Mouse (Mus musculus) cerebellum, postnatal 10 days (tissue): ENCODE data around the gene March4.

ENCODE experiments used
- DNase-seq, 2 experiments: peaks; one replicate each; pipeline ENCODE4 v3.0.0; 2021; ENCODE audit warnings: mixed read lengths in 2 of 2

Gene March4

DNA sequence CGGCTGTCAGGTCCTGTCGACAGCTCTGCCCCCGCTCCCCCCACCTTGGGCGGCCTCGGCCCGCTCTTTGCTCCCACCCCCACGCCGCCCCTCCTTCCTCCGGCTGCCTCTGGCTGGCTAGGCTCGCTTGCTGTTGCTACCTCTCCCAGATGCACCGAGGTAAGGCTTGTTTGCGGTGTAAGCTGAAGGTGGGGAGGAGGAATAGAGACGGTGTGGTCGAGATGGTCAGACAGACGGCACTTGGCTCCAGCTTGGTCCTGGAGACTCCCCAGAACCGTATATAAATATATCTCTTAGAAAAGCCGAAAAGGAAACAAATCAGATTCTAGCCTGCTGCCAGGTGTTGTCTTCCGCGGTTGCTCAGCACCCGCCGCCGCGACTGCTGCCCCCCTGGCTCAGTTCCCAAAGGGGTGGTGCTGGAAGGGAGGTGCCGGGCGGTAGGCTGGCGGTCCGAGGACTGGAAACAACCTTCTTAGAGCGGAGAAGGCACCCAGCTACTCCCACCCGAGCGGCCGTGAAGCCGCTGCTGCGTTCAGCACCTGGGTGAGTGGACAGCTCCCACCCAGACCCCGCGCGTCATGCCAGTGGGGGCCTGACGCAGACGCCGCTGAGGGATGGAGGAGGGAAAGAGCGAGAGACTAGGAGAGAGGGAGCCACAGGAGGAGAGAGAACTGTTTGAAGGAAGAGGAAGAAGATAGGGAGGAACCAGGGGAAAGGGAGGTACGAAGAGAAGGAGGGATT is at the start of gene March4:
Gene March4, minus strand, starts transcription at position 320 of the 741 bp plus-strand sequence.
- DNase-seq: peak; percentile 95 to 96

DNA sequence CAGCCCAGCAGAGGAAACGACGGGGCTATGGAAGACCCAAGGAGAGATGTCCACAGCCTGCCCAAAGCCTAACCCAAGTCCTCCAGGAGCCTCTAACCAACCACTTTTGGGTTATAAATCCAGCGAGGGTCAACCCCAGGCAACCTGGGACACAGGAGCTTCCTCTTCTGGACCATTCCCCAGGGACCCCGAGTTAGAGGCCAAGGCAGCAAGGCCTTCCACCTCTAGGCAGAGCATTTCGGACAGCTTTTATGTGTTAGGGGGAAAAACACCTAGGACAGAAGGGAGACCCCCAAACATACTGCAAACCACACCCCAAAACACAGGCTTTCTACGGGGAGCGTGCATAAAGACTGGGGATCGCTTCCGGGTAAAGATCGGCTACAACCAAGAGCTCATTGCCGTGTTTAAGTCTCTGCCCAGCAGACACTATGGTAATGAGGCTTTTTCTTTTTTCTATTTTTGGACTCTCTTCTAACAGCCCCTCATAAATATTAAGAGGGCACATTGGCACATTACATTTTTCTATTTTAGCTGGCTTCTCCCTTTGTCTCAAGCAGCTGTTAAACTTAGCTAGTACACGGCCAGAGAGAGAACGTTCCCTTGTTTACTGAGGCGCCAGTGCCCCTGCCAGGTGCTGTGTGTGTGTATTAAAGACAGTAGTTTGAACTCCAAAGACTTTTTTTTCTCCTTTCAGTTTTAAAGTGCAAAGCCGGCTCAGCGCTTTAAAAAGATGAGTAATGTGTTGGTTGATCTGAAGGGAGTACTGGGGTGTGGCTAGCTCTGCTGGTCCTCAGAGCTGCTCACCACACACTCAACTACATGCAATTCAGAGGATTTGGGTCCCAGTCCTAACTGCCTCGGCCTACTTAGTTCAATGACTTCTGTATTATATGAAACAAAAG is 49.5 kb upstream of the March4 start:
- DNase-seq: no peak

DNA sequence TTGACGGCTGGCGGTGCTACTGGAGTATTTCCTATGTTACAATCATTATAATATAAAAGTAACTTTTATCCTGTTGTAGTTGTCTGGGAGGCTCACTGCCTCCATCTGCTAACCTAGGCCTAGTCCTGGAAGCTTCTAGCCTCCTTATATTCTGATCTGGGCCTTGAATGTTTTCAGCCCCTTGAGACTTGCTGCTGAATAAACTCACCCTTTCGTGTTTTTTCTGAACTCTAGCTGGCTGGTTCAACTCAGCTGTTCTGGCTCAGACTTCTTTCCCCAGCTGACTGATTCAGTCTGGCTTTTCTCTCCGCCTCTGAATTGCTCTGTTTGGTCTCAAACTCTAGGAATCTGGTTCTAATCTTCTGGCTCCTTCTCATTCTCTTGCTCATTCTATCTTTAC is 47.2 kb upstream of the March4 start:
- no peak for DNase-seq

DNA sequence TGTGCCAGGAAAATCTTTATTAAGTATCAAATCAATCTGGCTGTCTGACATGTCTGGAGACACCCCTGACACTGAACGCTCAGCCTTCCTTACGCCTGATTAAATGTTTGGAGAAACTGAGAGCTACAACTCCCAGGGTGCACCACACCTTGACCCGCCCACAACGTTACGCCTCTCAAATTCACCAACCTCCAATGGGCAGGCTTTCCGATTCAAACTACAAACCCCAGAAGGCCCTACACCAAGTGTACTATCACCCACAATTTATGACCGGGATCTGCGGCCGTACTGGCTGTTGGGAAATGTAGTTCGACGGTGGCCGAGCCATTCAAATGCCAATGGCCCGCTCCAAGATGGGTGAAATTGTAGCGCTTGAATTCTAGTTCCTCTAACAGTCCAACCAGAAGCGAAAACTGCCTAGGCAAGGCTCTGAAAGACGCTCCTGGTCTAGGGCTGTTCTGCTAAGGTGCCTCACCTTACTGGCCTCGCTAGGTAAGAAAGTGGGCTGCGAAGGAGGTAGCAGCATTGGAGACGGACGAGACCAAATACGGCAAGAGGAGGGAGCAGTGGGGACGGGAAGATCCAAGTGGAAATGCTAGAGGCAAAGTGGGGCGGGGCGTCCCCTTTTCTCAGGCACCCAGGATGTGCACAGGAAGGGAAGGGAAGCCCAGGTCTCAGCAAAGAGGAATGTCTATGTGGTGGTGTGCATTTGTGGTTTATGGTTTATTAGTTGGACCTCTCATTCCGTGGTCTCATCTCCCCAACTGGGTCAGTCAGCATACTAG is 46.4 kb upstream of the March4 start, which contains the start of gene Smarcal1:
Gene Smarcal1, plus strand, starts transcription at position 305 of the 785 bp plus-strand sequence.
- DNase-seq: peak; percentile 94 to 96

DNA sequence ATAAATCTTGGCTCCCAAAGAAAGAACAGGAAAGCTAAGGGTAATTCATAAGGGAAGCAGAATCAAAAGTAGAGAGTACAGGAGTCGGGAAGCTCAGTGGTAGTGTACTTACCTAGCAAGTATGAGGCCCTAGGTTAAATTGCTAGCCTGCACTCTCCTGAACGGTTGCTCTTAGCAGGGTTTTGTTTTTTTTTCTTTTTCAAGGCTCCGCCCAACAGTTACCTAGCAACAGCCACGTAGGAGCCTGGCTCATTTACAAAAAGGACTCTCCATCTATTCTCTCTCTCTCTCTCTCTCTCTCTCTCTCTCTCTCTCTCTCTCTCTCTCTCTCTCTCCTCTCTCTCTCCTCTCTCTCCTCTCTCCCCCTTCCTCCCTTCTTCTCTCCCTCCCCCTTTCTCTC is 42.1 kb upstream of the March4 start:
- peak in 1 of 2 experiments; percentile 43 for DNase-seq

DNA sequence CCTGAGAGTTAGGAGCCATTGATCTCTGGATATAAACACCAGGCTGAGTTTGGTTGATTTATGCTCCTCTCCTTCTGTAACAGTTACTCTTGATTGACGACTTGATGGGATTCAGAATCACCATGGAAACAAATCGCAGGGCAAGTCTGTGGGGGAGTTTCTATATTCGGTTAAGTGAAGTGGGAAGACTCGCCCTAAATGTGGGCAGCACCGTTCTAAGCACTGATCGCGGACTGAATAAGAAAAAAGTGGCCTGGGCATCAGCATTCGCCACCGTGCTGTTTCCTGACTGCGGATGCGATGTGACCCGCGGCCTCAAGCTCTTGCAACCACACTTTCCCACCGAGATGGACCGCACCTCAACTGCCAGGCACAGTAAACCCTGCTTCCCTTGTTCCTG is 41.6 kb upstream of the March4 start:
- no peak for DNase-seq

DNA sequence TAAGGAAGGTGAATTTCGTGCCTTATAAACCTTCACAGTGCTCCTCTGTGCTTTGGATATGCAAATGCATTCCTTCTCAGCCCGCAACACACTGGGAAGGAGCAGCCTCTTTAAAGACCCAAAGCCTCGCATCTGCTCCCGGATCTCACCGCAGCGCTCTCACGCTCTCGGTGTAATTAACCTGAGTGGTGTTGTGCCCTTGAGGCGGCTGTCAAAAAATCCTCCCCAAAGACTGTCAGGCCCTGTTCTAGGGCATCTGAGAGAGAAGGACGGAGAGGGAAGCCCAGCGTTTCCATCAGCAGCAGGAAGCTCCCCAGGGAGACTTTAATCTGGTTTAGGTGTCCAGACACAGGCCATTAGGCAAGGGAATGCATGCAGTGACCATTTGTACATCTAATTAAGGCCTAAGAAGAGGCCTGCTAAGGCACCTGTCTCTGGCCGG is 40.8 kb upstream of the March4 start:
- no peak for DNase-seq

DNA sequence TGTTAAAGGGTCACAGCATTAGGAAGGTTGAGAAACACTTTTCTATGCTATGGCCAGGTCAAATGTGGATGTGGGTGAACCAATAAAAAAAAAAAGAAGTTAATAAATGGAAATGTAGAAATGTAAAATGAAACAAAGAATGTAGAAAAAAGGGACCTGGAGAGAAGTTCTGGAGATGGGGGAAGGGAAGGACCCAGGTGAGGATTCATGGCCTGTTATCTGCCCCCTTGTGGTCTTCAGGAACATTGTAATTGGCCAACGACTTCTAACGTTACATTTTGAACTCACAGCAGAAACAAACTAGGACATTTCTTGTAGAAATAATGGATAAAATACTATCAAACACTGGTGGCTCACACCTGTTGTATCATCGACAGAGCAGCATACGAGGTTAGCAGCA is 38.4 kb upstream of the March4 start:
- peak; percentile 49 to 60 for DNase-seq

DNA sequence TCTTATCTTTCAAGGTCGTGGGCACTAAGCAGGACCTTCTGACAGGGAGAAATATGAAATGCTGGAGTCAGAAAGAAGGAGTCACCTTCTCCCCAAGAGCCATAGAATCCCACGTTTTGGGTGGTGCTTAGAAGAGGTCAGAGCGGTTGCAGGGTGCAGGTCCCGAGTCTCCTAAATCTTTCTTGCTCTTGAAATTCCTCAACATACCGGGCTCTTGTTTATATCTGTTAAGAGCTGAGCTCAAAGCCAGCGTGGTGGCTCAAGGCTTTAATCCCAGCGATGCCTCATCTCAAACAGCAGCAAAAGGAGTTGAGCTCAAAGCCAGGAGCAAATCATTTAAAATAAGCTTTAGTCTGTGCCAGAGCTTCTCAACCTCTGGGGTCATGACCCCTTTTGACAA is 37.9 kb upstream of the March4 start:
- no peak for DNase-seq

DNA sequence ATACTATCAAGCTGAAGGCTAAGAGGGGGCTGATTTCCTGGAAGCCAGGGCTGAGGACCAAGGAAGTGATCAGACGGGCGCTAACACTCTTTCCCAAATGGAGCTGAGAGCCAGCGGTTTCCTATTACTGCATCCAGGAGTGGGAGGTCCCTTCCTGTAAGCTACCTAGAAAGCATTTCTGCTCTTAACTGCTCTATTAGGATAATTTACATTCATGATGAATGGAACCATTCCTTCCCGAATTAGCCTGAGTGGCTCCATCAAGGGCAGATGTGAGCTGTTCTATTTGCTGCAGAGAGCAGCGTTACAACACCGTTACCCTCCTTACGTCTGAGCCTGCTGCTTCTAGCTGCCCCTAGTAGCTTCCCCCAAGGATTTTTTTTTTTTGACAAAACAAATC is 37.3 kb upstream of the March4 start:
- no peak for DNase-seq

DNA sequence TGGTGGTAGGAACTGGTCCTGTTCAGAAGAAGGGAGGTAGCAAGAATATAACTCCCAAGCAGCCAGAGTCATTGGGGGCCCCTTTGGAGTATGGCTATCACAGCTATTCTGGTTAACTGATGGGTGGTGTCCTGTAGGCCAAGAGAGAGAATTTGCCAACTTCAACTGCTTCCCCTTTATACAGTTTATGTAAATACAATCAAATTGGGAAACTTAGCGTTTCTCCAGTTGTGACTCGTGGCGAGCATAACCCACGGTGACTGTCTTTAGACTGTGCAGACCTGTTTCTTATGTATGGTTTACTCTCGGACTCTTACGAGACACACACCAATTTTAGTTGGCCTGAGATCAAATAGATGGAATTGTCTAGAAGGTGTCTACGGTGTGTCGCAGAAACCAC is 32.0 kb upstream of the March4 start:
- DNase-seq: no peak

DNA sequence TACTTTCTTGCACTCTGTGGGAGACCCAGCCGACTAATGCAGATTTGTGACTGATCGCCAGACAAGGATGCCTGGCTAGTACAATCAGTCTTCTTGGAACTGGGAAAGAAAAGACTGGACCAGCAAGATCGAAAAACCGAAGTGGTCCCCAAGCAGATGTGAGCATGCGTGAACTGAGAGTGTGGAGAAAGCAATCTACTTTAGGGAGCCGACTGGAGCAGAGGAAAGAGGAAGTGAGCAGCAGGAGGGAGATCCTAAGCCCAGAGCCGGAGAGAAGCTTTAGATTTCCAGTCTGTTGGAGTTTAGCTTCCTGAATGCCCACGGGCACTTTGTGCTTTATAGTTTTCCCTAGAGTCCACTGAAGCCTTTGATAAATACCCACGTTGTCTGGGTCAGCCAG is 30.3 kb upstream of the March4 start:
- no peak for DNase-seq

DNA sequence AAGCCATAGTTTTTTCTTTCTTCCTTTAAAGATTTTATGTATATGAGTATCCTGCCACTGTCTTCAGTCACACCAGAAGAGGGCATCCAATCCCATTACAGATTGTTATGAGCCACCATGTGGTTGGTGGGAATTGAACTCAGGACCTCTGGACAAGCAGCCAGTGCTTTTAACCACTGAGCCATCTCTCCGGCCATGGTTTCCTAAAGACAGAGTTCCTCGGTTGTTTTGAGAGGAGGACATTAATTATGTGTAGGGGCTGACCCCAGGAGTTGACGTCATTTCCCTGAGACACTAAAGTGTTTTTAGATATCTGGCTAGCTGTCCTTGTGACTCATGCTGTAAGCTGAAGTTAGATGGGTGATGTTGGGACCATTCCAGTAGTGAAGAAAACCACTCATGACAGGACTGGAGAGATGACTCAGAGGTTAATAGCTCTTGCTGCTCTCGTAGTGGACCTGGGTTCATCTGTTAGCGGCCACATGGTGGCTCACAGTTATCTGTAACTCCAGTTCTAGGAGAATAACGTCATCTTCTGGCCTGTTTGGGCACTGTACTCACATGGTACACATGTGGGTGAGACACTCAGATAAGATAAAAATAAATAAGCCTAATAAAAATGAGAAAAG is 27.7 kb upstream of the March4 start:
- DNase-seq: no peak

DNA sequence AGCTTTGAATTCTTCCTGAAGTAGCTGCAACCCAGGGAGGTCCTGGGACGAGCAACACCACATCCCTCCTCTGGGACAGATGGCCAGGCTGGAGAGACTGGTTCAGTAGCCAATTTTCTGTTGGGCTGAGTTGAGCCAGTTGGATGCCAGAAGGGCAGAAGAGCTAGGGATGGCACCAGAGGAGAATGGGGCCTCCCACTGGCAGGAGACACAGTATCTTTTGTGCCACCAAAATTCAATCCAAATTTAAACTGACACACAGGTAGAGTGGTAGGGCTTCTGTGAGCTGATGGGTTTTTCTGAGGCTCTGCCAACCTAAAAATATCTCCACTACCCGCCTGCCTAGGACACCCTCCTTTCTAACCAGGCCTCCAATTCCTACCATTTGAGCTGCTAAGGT is 21.9 kb upstream of the March4 start:
- peak; percentile 61 to 76 for DNase-seq

DNA sequence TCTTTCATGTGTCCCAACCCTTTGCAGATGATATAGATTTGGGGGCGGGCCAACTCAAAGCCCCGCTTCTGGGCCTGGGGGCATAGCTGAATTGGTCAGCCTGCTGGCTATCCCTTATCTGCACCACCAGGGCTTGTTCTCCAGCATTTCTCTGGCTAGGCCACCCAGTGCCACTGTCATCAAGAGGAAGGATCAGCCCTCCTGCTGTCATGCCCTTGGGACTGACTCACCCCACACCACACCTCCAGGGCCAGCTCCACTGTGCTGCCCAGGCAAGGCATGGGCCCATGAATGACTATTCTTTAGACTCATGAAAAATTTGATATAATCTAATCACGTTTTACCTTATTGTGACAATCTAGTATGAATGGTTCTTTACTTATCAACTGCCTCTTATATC is 19.7 kb upstream of the March4 start:
- DNase-seq: no peak

DNA sequence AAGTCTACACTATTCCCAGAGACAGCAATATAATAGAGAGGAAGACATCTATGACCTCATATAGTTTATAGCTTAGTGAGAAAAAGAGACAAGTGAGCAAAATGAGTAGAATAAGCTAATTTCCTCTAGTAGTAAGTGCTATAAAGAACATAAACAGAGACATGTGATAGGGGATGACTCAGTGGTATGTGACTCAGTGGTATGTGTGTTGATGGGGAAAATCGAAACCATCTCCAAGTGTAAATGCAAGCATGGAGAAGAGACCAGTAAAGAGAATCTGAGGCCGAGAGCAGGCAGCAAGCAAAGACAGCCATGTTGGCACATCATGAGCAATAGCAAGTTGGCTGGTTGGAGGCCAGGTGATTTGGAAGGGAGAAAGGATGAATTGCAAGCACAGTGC is 13.6 kb upstream of the March4 start:
- no peak for DNase-seq

DNA sequence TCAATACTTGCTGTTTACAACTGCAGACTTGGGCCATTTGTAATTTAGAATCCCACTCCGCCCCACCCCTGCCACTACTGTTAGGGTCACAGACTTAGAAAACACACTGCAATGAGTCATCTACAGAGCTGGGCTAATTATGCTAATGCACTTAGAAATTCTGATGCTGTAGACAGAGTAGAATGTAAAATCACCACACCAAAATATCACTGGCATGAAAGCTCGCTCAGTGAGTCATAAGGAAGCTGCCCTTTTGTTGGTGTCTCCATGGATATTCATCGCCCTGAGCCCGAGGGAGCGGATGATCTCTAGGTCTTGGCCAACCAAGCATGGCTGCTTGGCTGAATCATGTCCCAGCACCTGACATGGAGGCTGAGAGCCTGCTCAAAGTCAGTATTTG is 1.5 kb upstream of the March4 start:
- DNase-seq: peak; percentile 18 to 26

DNA sequence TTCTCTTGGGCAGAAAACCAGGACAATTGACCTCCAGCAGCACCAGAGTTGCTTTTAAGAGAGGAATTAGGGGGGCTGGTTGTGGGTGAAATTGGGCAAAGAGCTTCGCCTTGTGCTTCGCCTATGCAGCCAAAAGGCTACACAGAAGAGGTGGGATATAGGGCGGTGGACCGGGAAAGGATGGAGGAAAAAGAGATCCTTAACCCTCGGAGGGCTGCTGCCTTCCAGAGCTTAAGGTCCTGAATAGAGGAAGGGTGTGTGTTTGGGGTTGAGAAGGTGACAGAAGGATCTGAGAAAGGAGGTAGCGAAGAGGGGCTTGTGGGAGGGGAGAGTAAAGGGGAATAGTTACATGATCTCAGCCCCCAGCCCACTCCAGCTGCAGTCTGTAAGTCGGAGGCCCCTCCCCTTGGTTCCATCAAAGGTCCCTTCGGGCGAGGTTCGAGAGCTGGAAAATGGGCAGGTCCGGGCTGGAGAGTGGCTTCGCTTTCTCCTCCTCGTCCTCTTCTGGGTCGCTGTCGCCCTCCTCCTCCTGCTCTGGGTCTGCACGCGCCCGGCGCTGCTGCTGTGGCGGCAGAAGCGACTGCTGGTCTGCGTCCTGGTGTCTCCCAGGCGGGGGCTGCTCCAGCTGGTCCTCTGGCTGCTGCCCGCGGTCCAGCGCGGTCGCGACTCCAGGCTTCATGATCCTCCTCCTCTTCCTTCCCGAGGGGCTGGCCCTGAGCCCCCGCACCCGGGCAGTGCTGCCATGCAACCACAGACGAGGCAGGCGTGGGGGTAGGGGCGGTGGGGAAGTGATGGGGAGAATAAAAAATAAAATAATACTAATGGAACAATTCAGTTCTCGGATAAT is 782 bp downstream of the March4 start:
- peak; percentile 79 to 83 for DNase-seq

DNA sequence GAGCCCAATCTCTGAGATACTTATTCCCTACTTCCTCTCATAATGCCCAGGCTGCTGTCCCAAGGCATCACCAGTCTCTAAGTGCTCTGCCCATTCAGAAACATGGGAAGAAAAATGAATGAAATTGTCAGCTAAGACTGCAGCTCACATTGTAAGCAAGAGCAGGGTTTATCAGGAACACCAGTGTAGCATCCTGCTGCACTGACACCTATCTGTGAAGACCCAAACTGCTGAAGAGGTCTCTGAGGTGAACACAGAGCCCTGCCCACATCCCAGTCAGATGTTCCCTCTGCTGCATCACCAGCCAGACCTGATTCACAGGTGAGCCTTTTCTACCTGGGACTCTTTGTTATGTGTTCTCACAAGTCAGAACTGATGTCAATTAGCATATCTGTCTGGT is 3.3 kb downstream of the March4 start:
- peak; percentile 26 to 45 for DNase-seq

DNA sequence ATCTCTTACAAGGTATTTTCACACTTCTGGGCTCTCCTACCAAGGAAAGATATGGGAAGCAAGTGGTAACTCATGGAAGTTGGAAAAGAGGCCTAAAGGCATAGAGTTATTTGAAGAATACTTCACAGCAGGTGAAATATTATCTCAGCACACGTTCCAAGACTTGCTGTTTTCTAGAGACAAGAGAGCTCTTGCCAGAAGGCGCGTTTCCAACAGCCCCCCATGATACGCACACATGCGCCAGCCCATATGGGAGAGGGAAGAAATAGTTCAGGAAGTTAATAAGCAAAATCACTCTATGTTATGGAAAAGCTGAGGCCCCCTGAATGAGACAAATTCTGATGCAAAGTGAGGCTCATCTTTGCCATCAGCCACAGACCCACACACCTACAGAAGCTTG is 3.8 kb downstream of the March4 start:
- peak; percentile 79 to 90 for DNase-seq

DNA sequence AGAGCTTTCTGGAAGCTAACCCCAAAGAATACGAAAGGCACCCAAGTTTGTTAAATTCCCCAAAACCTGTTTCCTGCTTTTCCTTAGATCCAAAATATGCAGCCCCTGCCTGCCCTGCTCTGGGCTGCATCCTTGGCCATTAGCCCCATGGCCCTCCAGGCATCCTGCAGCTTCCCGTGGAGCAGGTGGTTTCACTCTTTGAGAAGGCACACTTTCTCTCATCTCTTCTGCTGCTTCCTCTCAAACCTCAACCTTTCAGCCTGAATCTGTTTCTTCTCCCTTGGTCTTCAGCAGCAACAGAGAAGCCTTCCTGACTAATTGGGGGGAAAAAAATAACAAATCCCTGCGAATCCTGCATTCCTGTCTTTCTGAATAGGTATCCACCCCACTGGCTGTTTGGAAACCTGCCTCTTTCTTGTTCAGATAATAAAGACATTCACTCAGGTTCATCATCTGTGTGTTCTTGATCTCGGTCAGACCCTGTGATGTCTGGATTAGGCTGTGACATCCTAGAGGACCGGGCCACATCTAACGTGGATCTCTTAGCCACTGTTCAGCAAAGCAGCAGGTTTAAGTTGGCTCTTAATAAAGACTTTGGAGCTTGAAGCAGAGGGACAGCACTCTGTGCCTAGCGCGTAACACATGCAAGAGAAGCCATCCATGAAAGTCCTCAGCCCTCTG is 6.1 kb downstream of the March4 start:
- DNase-seq: peak; percentile 42 to 55
